22 mouse cellular contexts compared by ENCODE assay signal in the genomic region with DNA sequence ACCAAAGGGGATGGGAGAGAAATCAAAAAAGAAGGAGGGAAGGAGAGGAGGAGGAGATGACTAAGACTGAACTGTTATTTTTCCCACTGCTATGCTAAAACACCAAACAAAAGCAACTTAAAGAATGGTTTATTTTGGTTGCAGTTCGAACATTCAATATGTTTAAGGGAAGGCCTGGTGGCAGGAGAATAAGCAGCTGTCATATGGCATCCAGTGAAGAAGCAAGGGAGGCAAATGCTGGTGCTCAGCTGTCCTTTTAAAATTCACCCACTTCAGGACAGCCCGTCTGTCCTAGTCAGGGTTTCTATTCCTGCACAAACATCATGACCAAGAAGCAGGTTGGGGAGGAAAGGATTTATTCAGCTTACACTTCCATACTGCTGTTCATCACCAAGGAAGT.
"Had no signal": no experiment of that assay in that cellular context is flagged by ENCODE, and none has a peak within 500 bp of the region (broad histone marks: within the 10 kb centered on the region; RNA-seq: fewer than 3 reads in every experiment).

No protein-coding gene starts in this region.

- H3K27ac ChIP-seq: heart, adult 2 months; heart, embryonic 13.5 days; heart, embryonic 15.5 days; hindbrain, embryonic 13.5 days; hindbrain, embryonic 15.5 days; hindbrain, postnatal 0 days; layer of hippocampus, adult 2 months; left cerebral cortex, adult 2 months; limb, embryonic 10.5 days; limb, embryonic 12.5 days had no signal

- H3K4me3 ChIP-seq: heart, adult 2 months; heart, embryonic 13.5 days; heart, embryonic 15.5 days; hindbrain, embryonic 13.5 days; hindbrain, embryonic 15.5 days; layer of hippocampus, adult 2 months; left cerebral cortex, adult 2 months; limb, embryonic 10.5 days; limb, embryonic 12.5 days had no signal

- DNase-seq: gastrocnemius, postnatal 14 days; gastrocnemius, postnatal 36 days; heart, adult 11 months; heart, adult 2 months; heart, postnatal 14 days; heart, postnatal 36 days; kidney, adult 11 months; kidney, adult 8-10 months; kidney, postnatal 10 days; kidney, postnatal 25 days; kidney, postnatal 4 days; liver had no signal

- H3K27me3 ChIP-seq: heart, embryonic 13.5 days; heart, embryonic 15.5 days; hindbrain, embryonic 13.5 days; hindbrain, embryonic 15.5 days; limb, embryonic 12.5 days had no signal

- H3K4me1 ChIP-seq: hindbrain, embryonic 13.5 days; hindbrain, embryonic 15.5 days; limb, embryonic 10.5 days; limb, embryonic 12.5 days had no signal

- ATAC-seq: hindbrain, postnatal 0 days; intestine, embryonic 16.5 days had no signal
